Mouse (Mus musculus) stomach, embryonic 15.5 days (tissue): ENCODE data around the gene Ttc39a. TPM values are rescaled to one million over a fixed set of nuclear protein-coding genes. Genes with fewer than 3 reads are reported as not detected.
A peak's percentile ranks its signal among the peaks of the same experiment; 100 is the strongest.
"Not testable (repeated sequence)": the region's sequence is repeated elsewhere in the genome, so short reads cannot be mapped to it uniquely, and the experiment has no call there.

Source experiments
- ATAC-seq: fragments of 200-750 bp; cut with Nextera tagmentation; 2 replicates; pipeline ENCODE4 v1.8.0; 2017; ENCODE audit warnings: low read depth, moderate number of reproducible peaks, moderate TSS enrichment; ENCODE audit not compliant: insufficient read depth, low FRiP score
- H3K27ac ChIP-seq: fragments of 300-500 bp; sonication (generic); 2 replicates; pipeline ENCODE4 v1.5.1; 2015; ENCODE audit warnings: mild to moderate bottlenecking, inconsistent platforms
- H3K27me3 ChIP-seq: fragments of 300-500 bp; sonication (generic); replicated peaks from 2 replicates; pipeline ENCODE4 v1.6.1; 2015; ENCODE audit warnings: inconsistent platforms
- H3K36me3 ChIP-seq: fragments of 300-500 bp; sonication (generic); 2 replicates; pipeline ENCODE4 v1.6.1; 2015; ENCODE audit warnings: inconsistent platforms
- H3K4me1 ChIP-seq: fragments of 300-500 bp; sonication (generic); 2 replicates; pipeline ENCODE4 v1.6.1; 2015; ENCODE audit warnings: inconsistent platforms
- H3K4me2 ChIP-seq: fragments of 300-500 bp; sonication (generic); 2 replicates; pipeline ENCODE4 v1.6.1; 2015; ENCODE audit warnings: mild to moderate bottlenecking, inconsistent platforms
- H3K4me3 ChIP-seq: fragments of 300-500 bp; sonication (generic); replicated peaks from 2 replicates; pipeline ENCODE4 v1.5.1; 2015; ENCODE audit warnings: inconsistent platforms
- H3K9ac ChIP-seq: fragments of 300-500 bp; sonication (generic); 2 replicates; pipeline ENCODE4 v1.6.1; 2015; ENCODE audit warnings: inconsistent platforms
- H3K9me3 ChIP-seq: fragments of 300-500 bp; sonication (generic); 2 replicates; pipeline ENCODE4 v1.6.1; 2016; ENCODE audit warnings: inconsistent platforms
- WGBS: fragments of 180-500 bp; shearing (Covaris S2); methylation state at CpG from one replicate; pipeline ENCODE4 v1.1.7; 2015; 5-methylcytosine and 5-hydroxymethylcytosine counted together
- polyA plus RNA-seq: library from polyadenylated mRNA; unstranded; fragments of >200 nt; fragmentation: Nextera tagmentation; extraction: Ambion mirVana; gene quantifications from 2 replicates; pipeline ENCODE4 v1.2.1, GENCODE M21; 2015

Gene Ttc39a
- polyA plus RNA-seq: 21.3 and 30.0 TPM in 2 replicates

DNA sequence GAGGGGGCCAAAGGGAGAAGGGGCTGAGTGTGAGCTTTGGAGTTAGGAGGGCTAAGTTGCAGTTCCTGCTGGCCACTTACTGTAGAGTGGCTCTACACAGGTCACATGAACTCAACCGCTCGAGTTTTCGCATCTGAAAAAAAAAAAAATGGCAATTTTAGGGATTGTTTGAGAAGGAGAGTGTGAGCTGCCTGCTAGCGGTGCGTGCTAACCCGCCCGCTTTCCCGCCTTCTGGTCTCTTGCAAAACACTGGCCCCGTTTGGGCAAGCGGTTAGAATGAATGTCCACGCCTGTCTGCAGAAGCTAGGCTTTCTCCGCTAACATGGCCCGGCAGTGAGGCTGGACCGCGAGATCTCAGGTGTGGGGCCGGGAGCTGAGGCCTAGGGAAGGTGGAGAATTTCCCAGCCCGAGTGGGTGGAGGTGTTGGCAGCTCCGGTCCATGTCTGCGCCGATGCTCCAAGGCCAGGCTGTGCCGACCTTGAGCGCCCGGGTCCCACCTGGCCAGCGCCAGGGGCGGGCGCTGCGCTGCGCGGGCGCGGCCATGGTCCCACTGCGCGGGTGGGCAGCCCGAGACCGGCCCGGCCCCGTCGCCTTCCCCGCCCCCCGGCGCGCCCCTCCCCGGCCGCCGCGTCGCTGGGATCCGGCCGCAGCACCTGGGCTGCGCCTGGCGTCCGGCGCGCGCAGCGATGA, at the start of gene Ttc39a:
Ttc39a (plus strand) TSS at position 138 of the 690 bp plus-strand sequence.
- Histone ChIP-seq H3K4me2 (peak within 1 kb of the TSS; percentile 94), H3K9me3 (no peaks in the 10 kb centered on the region), H3K4me1 (peaks cover 11% of the 10 kb centered on the region), H3K27me3 (no peaks in the 10 kb centered on the region), H3K27ac (peak within 1 kb of the TSS; percentile 74), H3K9ac (peak within 1 kb of the TSS; percentile 47; the same call in 1 of the 2 replicates), H3K36me3 (no peaks in the 10 kb centered on the region), H3K4me3 (peak within 1 kb of the TSS; percentile 66)
- peak; percentile 63 for ATAC-seq
- under 1% methylated on average over 45 of the region's 56 CpGs for WGBS

DNA sequence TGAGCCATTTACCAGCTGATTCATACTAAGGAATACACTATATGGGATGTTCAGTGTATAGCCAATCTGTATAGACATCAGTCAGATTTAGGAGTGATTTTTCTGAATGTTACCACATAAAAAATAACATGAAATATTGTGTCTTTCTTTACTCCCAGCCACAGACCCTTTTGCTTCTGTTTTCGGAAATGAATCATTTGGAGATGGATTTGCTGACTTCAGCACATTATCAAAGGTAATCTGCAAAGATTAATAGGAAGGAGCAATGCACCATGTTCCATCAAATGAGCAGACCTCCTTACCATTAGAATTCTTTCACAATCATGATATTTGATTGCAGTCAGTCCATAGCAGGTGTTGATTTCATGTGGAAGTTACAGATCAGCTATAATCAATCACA, 28.3 kb upstream of the Ttc39a start:
- Histone ChIP-seq H3K9ac (no peak overlapping the region), H3K36me3 (0 out of 2 replicates have a peak, but pooled peaks cover 9% of the 10 kb centered on the region)
- ATAC-seq: no peak

DNA sequence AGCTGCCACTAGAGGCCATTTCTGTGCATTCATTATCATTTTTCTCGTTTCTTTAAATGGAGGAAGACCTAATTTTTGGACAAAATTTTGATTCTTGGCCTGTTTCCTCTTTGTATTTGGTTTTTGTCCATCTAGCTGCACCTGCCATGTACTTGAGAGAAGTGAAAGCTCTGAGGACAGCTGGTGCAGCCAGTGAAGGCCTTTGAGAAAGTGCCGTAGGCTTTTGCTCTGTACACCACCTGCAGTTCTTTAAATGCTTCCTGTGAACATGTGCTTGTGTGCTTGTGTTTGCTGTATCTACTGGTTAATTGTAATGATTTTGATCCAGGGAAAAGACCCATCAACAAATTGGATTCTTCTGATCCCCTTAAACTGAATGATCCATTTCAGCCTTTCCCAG, 24.0 kb upstream of the Ttc39a start:
- no peak for ATAC-seq
- no peaks in the 10 kb centered on the region for H3K4me1 ChIP-seq
- no peak overlapping the region for H3K4me3 ChIP-seq
- H3K9me3 ChIP-seq: no peaks in the 10 kb centered on the region
- H3K9ac ChIP-seq: no peak overlapping the region
- H3K4me2 ChIP-seq: no peak overlapping the region
- no peak overlapping the region for H3K27ac ChIP-seq
- H3K36me3 ChIP-seq: 0 out of 2 replicates have a peak, but pooled peaks cover 9% of the 10 kb centered on the region
- 77% methylated on average over 2 of the region's 2 CpGs for WGBS
- no peaks in the 10 kb centered on the region for H3K27me3 ChIP-seq

More for the DNA sequence above, 28.3 kb upstream of the Ttc39a start:
- Histone ChIP-seq H3K27me3 (no peaks in the 10 kb centered on the region), H3K9me3 (no peaks in the 10 kb centered on the region), H3K4me3 (no peak overlapping the region), H3K4me2 (no peak overlapping the region), H3K4me1 (no peaks in the 10 kb centered on the region), H3K27ac (no peak overlapping the region)
- 93% methylated on average over 1 of the region's 1 CpGs for WGBS

DNA sequence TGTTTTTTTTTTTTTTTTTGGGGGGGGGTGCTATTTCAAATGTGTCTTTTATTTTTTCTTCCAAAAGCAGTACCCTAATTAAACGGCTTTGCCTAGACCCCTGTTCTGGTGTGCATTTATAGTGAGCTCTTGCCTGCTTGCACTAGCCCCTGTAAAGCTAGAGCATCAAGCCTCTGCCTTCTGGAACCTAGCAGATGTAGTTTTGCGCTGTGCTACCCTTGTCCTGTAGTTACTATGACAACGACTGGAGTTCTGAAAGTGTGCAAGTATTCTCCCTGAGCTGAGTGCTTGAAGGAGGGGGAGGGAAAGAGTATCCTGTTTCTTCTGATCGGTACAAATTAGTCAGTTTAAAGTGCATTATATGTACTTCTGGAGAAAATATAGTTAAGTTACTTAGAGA, 20.8 kb upstream of the Ttc39a start:
- H3K36me3 ChIP-seq: no peaks in the 10 kb centered on the region
- H3K27ac ChIP-seq: no peak overlapping the region
- H3K4me1 ChIP-seq: no peaks in the 10 kb centered on the region
- H3K4me3 ChIP-seq: no peak overlapping the region
- 63% methylated on average over 4 of the region's 4 CpGs for WGBS
- no peak overlapping the region for H3K4me2 ChIP-seq
- H3K9ac ChIP-seq: no peak overlapping the region
- no peaks in the 10 kb centered on the region for H3K9me3 ChIP-seq
- H3K27me3 ChIP-seq: no peaks in the 10 kb centered on the region
- ATAC-seq: no peak

DNA sequence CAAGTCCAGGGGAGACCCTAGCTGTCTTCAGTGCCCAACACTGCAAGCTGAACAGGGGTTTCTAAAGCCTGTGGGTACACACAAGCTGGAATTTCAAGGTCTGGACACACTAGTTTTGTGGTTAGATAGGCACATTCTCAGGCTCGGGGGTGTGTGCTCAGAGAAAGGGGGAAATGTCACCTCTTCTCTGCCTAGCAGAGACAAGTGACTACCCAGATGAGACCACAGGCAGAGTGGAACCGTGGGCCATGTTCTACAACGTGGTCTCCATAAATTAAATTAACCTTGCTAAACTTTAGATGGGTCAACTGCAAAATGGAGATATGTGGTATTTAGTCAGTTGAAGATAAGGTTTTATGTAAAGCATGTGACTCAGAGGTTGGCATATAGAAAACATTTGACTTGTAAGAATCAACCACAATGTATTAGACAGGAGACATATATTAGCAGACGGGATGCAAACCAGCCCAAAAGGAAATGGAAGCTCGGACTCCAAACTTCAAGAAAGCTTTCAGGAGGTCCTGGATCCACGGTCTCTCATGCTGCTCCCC, 13.1 kb upstream of the Ttc39a start:
- no peak overlapping the region for H3K27ac ChIP-seq
- no peak overlapping the region for H3K4me3 ChIP-seq
- no peak for ATAC-seq
- H3K9me3 ChIP-seq: no peaks in the 10 kb centered on the region
- H3K27me3 ChIP-seq: no peaks in the 10 kb centered on the region
- H3K36me3 ChIP-seq: no peaks in the 10 kb centered on the region
- H3K9ac ChIP-seq: no peak overlapping the region
- H3K4me2 ChIP-seq: peak overlapping the region; percentile 44; the same call in 1 of the 2 replicates
- 56% methylated on average over 6 of the region's 6 CpGs for WGBS
- H3K4me1 ChIP-seq: 0 out of 2 replicates have a peak, but pooled peaks cover 6% of the 10 kb centered on the region

DNA sequence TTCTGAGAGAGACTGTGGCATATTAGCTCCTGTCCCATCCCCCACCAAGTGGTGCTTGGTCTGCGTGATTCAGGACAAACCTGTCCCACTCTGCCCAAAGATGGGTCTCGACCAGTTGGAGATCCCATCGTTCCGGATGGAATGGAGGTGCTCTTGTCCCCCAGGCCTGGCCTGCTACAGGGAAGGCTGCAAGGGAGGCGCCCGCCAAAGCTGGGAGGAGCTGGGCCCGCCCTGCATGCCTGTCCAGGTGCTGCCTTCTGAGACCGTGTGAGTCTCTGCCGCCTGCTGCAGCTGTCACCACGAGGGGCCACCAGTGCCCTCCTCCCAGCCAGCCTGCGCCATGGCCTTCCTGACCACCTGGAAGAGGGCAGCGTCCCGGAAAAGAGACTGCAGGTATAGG, 12.5 kb upstream of the Ttc39a start:
- Histone ChIP-seq H3K27me3 (no peaks in the 10 kb centered on the region), H3K4me2 (peak overlapping the region; percentile 44), H3K36me3 (no peaks in the 10 kb centered on the region), H3K9me3 (no peaks in the 10 kb centered on the region), H3K27ac (no peak overlapping the region), H3K4me1 (0 out of 2 replicates have a peak, but pooled peaks cover 6% of the 10 kb centered on the region), H3K9ac (no peak overlapping the region), H3K4me3 (peak overlapping the region; percentile 23)
- WGBS: 7% methylated on average over 13 of the region's 13 CpGs
- ATAC-seq: peak; percentile 91

DNA sequence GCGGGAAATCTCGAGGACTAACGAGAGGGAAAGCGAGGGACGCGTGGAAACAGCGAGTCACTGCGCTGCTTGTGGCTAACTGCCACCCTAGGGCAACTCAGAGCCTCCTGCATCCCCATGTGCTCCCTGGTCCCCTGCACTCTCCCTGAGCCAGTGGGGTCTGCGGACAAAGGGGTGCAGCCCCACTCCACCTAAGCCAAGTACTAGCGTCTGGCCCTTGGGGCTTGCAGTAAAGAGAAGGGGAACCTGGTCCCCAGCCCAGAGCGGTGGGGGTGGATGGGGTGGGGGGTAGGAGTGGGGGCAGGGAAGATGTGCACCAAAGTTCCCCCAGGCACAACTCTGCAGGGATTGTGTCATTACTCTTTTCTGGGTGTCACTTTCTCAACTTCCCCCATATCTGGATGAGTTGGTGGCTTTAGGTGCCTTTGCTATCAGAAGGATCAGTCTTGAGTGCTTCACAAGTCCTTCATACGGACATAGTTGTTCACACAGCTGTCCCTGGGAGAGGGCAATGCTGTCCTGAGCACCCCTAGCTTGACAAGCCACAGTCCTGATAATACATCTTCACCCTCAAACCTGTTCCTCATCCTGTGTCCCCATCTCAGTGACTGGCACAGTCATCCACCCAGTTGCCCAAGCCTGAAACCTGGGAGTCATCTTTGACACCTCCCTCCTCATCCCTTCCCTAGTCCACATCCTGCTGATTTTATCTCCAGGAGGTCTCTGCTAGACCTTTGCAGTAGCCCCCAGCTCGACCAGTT, 11.9 kb upstream of the Ttc39a start:
- ATAC-seq: no peak
- H3K9ac ChIP-seq: no peak overlapping the region
- 21% methylated on average over 13 of the region's 13 CpGs for whole genome bisulfite sequencing

DNA sequence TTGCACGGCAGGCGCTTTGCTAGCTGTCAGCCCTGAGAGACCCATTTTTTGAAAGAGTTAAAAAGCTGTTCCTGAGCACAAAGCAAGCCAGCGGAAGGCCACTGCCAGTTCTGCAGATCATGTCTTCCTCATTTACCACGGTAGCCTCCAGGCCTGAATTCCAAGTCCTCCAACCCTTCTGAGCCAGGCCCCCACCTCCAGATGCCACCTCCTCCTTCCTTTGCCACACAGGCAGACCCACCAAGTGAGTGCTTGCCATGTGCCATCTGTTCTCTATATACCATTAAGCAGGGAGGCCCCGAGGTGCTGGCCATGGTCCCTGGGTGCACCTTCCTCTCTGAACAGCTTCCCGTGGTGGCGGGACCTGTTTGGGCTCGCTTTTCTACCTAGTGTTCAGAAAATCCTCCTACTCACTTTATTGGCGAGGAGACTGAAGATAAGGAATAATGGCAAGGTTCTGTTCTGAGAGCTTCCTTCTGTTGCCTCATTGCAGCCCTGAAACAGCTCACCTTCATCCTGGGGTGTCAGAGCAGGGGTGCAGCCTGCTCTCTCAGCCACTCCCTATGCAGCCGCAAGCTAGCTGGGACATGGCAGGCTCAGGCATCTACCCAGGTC, 6.0 kb upstream of the Ttc39a start:
- Histone ChIP-seq H3K27ac (no peak overlapping the region), H3K9me3 (no peaks in the 10 kb centered on the region), H3K4me1 (peaks cover 2% of the 10 kb centered on the region; the same call in 1 of the 2 replicates), H3K27me3 (no peaks in the 10 kb centered on the region), H3K9ac (no peak overlapping the region), H3K36me3 (no peaks in the 10 kb centered on the region), H3K4me3 (no peak overlapping the region), H3K4me2 (no peak overlapping the region)
- ATAC-seq: no peak
- 76% methylated on average over 10 of the region's 10 CpGs for WGBS

More for the DNA sequence above, 11.9 kb upstream of the Ttc39a start:
- H3K27ac ChIP-seq: no peak overlapping the region
- H3K9me3 ChIP-seq: no peaks in the 10 kb centered on the region
- H3K4me3 ChIP-seq: peak overlapping the region; percentile 23
- H3K4me2 ChIP-seq: peak overlapping the region; percentile 44
- no peaks in the 10 kb centered on the region for H3K36me3 ChIP-seq
- 0 out of 2 replicates have a peak, but pooled peaks cover 6% of the 10 kb centered on the region for H3K4me1 ChIP-seq
- H3K27me3 ChIP-seq: no peaks in the 10 kb centered on the region

DNA sequence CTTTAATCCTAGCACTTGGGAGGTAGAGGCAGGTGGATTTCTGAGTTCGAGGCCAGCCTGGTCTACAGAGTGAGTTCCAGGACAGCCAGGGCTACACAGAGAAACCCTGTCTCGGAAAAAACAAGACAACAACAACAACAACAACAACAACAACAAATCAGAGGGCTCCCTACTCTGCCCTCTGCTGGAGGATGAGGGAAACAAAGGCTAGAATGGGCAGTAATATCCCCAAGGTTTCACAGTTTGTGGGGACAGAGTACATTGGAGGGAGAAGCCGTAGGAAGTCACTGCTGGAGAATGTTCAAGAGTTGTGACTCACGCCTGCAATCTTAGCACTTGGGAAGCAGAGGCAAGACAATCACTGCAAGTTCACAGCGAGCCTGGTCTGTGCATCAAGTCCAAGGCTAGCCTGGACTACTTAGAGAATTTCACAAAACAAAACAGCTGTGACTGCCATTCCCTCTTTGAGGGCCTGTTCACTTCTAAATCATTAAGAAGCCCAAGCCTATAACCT, 5.2 kb upstream of the Ttc39a start:
- H3K9ac ChIP-seq: no peak overlapping the region
- WGBS: 68% methylated on average over 5 of the region's 5 CpGs

DNA sequence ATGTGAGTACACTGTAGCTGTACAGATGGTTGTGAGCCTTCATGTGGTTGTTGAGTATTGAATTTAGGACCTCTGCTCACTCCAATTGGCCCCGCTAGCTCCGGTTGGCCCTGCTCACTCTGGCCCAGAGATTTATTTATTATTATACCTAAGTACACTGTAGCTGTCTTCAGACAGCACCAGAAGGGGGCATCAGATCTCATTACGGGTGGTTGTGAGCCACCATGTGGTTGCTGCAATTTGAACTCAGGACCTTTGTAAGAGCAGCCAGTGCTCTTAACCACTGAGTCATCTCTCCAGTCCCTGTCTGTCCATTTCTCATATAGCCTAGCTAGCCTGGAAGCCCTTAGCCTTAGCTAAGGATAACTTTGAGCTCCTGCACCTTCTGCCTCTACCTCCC, 1.5 kb upstream of the Ttc39a start:
- H3K4me3 ChIP-seq: 0 out of 2 replicates have a peak overlapping the region, but pooled peaks have one; percentile 66

More for the DNA sequence above, 5.2 kb upstream of the Ttc39a start:
- Histone ChIP-seq H3K4me1 (peaks cover 6% of the 10 kb centered on the region; the same call in 1 of the 2 replicates), H3K36me3 (no peaks in the 10 kb centered on the region), H3K9me3 (no peaks in the 10 kb centered on the region), H3K4me3 (no peak overlapping the region), H3K27me3 (no peaks in the 10 kb centered on the region), H3K27ac (no peak overlapping the region), H3K4me2 (no peak overlapping the region)
- ATAC-seq: no peak

DNA sequence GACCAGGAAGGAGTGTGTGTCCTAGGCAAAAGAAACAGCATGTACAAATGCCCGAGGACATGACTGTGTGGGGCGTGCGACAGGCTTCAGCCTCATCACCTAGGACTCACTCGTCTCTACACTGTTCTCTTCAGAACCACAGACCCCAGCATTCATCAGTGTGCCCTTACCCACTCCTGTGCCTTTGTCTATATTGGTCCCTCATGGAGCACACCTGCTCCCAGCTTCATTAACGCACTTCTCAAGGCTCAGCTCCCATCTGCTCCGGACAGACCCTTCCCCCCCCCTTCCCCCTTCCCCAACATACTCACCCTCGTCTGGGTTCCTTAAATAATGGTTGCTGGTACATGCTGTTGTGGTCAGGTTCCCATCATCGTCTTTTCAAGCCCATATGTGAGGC, 1.0 kb upstream of the Ttc39a start:
- no peak overlapping the region for H3K9ac ChIP-seq
- H3K4me2 ChIP-seq: peak overlapping the region; percentile 37
- H3K4me1 ChIP-seq: peaks cover 11% of the 10 kb centered on the region
- H3K9me3 ChIP-seq: no peaks in the 10 kb centered on the region
- peak overlapping the region; percentile 66 for H3K4me3 ChIP-seq
- no peak for ATAC-seq
- peak overlapping the region; percentile 72 for H3K27ac ChIP-seq
- WGBS: 59% methylated on average over 8 of the region's 8 CpGs
- no peaks in the 10 kb centered on the region for H3K36me3 ChIP-seq
- H3K27me3 ChIP-seq: no peaks in the 10 kb centered on the region

More for the DNA sequence above, 1.5 kb upstream of the Ttc39a start:
- H3K9me3 ChIP-seq, H3K9ac ChIP-seq, ATAC-seq, H3K27ac ChIP-seq, H3K36me3 ChIP-seq, H3K27me3 ChIP-seq: not testable (repeated sequence)
- Histone ChIP-seq H3K4me2 (peak overlapping the region; percentile 37; the same call in 1 of the 2 replicates), H3K4me1 (peaks cover 11% of the 10 kb centered on the region)
- 79% methylated on average over 3 of the region's 3 CpGs for WGBS
